Mouse (Mus musculus): Measurements from ENCODE around the gene Thbs1. TPM values are rescaled to one million over a fixed set of nuclear protein-coding genes. Genes with fewer than 3 reads are reported as not detected.
"Not testable (repeated sequence)": the region's sequence is repeated elsewhere in the genome, so short reads cannot be mapped to it uniquely, and the experiment has no call there.

The Thbs1 gene
- polyA plus RNA-seq, 1 experiment, result 6.2 TPM

DNA sequence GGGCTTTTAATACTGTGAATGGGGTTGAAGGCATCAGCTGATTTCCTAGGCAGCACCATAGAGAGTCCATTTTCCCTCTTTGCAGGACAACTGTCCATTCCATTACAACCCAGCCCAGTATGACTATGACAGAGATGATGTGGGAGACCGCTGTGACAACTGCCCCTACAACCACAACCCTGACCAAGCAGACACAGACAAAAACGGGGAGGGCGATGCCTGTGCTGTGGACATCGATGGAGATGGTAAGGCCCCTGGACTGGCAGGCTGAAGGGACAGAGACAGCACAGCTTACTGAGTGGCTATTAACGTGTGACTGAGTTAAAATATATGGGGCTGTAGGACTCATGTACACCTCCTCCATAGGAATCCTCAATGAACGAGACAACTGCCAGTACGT, 9.1 kb downstream of the Thbs1 start:
- H3K4me3 ChIP-seq (ENCODE audit: insufficient read depth, low read depth, low read length), result no peak overlapping the region

DNA sequence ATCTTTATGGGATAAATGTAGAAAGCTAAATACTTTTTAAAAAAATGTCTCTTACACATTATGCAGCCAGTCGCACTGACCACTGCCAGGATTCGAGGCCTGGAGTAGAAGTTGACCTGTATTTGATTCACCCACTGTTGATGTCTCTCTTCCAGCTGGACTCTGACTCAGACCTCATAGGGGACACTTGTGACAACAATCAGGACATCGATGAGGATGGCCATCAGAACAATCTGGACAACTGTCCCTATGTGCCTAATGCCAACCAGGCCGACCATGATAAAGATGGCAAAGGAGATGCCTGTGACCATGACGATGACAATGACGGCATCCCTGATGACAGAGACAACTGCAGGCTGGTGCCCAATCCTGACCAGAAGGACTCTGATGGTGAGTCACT, 10.6 kb downstream of the Thbs1 start:
- Histone ChIP-seq H3K27ac (replicated peaks; ENCODE audit: low read depth, low read length) (no peak overlapping the region), H3K4me3 (ENCODE audit: insufficient read depth, low read depth, low read length) (no peak overlapping the region), H3K4me1 (ENCODE audit: control insufficient read depth, insufficient read depth, insufficient read length, low read length) (no peaks in the 10 kb centered on the region)

More for the DNA sequence above, 9.1 kb downstream of the Thbs1 start:
- Histone ChIP-seq H3K27ac (replicated peaks; ENCODE audit: low read depth, low read length) (no peak overlapping the region), H3K4me1 (ENCODE audit: control insufficient read depth, insufficient read depth, insufficient read length, low read length) (no peaks in the 10 kb centered on the region)

DNA sequence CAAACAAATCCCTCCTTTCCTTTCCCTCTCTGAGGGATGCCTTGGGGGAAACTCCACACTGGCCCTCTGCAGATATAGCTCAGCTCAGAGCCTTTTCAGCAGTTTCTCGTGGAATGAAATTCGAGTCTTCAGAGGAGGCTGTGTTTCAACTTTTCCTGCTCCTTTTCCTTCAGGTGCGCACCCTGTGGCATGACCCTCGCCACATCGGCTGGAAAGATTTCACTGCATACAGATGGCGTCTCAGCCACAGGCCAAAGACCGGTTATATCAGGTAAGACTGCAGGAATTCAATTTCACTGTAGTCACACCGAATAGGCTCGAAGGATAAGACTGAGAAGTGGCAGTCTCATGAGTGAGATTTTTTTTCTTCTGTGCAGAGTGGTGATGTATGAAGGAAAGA, 12.1 kb downstream of the Thbs1 start:
- no peaks in the 10 kb centered on the region for H3K4me1 ChIP-seq (ENCODE audit: control insufficient read depth, insufficient read depth, insufficient read length, low read length)
- H3K4me3 ChIP-seq (ENCODE audit: insufficient read depth, low read depth, low read length), result no peak overlapping the region
- no peak overlapping the region for H3K27ac ChIP-seq (replicated peaks; ENCODE audit: low read depth, low read length)

DNA sequence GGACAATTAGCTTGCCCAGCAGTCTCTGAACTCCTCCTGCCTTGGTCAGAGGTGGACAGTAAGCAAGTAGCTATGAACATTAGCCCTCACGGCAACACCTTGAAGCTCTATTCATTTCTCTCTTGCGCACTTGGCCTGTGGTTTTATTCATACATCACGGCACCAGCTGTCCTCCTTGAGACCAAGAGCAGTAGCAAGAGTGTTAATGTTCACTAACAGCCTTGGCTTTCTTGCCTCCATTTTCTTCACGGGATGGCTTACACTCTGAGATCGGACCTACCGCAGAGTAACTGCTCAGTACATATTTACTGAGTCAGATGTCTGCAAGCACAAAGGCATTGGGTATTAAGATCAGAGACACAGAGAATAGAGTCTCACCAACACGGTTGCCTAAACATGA, 12.8 kb downstream of the Thbs1 start:
- Histone ChIP-seq H3K27ac (replicated peaks; ENCODE audit: low read depth, low read length) (no peak overlapping the region), H3K4me1 (ENCODE audit: control insufficient read depth, insufficient read depth, insufficient read length, low read length) (no peaks in the 10 kb centered on the region), H3K4me3 (ENCODE audit: insufficient read depth, low read depth, low read length) (no peak overlapping the region)

DNA sequence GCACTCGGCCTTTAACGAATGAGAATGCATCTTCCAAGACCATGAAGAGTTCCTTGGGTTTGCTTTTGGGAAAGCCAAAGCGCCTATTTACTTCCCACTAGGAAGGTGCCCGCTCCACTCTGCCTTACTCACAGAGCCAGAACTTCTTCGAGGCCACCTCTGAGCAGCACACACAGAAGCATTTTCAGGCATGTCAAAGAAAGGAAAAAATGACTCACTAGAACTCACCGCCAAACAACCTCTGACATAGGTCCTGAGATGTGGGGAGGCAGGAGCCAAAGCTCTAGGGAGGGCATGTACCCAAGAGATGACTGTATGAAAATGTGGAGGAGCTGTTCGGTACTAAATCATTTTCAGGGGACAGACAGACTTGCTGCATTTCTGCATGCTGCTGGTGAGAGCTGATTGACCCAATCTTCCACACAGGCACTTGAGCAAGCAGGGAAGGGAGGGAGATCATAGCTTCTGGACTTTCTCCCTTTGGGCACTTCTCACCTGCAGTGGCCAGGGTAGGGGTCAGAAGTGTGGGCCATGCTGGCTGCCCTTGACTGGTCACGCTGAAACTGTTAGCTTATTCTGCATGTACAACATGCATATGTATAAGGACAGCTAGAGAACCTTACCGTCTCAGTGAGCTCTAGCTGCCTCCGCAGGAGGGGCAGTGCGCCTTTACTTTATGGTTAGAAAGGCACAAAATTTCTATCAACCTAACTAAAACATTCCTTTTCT, 13.7 kb downstream of the Thbs1 start:
- no peak overlapping the region for H3K27ac ChIP-seq (replicated peaks; ENCODE audit: low read depth, low read length)
- no peak overlapping the region for H3K4me3 ChIP-seq (ENCODE audit: insufficient read depth, low read depth, low read length)
- no peaks in the 10 kb centered on the region for H3K4me1 ChIP-seq (ENCODE audit: control insufficient read depth, insufficient read depth, insufficient read length, low read length)

DNA sequence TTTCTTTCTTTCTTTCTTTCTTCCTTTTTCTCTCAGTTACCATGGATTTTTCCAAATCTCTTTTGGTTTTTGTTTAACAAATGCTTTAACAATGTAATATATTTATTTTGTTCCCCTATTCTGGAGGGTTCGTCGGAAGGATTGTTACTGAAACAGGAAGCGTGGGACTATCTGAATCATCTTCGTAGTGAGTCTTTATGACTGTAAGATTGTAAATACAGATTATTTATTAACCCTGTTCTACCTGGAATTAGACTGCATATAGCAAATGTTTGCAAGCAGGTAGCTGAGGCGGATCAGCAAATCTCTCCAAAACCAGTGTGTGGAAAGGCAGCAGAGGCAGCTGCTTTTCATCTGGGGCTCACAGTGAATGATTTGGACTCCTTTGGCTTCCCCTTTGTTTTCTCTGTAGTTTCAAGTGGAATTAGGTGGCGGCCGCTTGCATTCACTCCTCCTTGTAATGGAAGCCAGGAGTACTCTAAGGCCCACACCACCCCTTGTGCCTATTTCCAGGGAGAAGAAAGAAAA, 14.3 kb downstream of the Thbs1 start:
- H3K27ac ChIP-seq (replicated peaks; ENCODE audit: low read depth, low read length), result no peak overlapping the region
- no peak overlapping the region for H3K4me3 ChIP-seq (ENCODE audit: insufficient read depth, low read depth, low read length)
- H3K4me1 ChIP-seq (ENCODE audit: control insufficient read depth, insufficient read depth, insufficient read length, low read length), result no peaks in the 10 kb centered on the region

DNA sequence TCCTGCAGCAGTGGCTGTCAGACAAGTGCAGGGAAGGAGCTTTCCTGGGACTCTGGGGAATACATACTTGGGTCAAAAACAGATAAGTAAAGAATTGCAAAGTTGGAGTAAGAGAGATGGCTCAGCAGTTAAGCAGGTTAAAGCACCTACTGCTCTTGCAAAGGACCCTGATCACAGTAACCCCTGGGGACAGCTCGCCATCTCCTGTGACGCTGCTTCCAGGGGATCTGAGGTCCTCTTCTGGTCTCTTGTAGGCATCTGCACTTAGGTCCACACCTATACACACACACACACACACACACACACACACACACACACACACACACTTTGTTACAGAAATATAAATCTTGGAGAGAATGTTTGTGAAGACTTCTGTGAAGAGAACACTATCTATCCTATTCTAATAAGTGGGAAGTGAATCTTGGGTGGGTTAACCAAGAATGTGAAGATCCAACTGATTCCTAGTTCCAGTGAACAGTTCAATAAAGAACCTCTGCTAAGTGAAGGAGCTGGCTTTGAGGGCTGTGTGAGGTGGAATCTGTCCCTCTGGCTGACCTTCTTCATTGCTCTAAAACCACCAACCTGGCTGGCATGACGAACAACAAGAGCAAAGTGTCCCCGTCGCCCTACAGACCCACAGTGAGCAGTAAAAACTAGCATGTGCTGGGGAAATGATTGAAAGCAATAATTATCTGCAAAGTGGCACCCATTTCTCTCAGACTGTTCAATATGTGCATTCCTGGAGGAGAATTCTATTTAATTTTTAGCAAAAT, 16.0 kb downstream of the Thbs1 start:
- H3K4me3 ChIP-seq (ENCODE audit: insufficient read depth, low read depth, low read length), result no peak overlapping the region
- H3K4me1 ChIP-seq (ENCODE audit: control insufficient read depth, insufficient read depth, insufficient read length, low read length), result no peaks in the 10 kb centered on the region

DNA sequence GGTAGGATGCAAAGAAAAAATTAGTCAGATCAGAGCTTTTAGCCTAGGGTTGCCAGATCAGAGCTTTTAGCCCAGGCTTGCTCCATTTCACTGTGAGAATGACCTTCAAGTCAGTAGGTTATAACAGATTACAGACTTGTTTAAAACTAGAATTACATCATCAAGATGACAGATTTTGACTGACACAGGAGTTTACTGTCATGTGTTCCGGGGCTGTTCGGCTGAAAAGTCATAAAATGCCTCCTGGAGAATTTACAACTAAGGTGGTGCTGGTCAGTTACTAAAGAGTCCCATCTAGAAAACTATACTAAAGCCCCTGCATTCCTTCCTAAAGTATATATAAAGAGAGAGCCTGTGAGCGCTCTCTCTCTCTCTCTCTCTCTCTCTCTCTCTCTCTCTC, 16.6 kb downstream of the Thbs1 start:
- no peak overlapping the region for H3K4me3 ChIP-seq (ENCODE audit: insufficient read depth, low read depth, low read length)
- no peak overlapping the region for H3K27ac ChIP-seq (replicated peaks; ENCODE audit: low read depth, low read length)
- no peaks in the 10 kb centered on the region for H3K4me1 ChIP-seq (ENCODE audit: control insufficient read depth, insufficient read depth, insufficient read length, low read length)

More for the DNA sequence above, 16.0 kb downstream of the Thbs1 start:
- no peak overlapping the region for H3K27ac ChIP-seq (replicated peaks; ENCODE audit: low read depth, low read length)

DNA sequence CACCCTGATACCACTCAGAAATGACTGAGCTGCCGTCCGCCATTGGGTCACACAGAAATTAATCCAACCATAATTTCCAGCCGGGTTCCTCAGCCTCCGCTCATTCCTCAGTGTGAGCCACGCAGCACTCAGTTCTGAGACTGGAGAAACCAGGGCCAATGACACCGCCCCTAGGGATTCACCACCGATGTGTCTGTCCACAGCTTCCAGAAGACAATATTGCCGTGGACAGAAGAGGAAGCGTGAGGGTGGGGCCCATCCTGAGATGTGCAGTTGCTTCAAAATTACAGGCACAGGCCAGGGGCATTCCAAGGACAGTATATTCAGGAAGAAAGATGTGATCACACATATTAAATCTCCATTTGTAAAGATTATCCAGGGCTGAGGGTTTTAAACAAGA, 25.4 kb downstream of the Thbs1 start:
- Histone ChIP-seq H3K4me3 (ENCODE audit: insufficient read depth, low read depth, low read length) (no peak overlapping the region), H3K4me1 (ENCODE audit: control insufficient read depth, insufficient read depth, insufficient read length, low read length) (no peaks in the 10 kb centered on the region), H3K27ac (replicated peaks; ENCODE audit: low read depth, low read length) (no peak overlapping the region)

DNA sequence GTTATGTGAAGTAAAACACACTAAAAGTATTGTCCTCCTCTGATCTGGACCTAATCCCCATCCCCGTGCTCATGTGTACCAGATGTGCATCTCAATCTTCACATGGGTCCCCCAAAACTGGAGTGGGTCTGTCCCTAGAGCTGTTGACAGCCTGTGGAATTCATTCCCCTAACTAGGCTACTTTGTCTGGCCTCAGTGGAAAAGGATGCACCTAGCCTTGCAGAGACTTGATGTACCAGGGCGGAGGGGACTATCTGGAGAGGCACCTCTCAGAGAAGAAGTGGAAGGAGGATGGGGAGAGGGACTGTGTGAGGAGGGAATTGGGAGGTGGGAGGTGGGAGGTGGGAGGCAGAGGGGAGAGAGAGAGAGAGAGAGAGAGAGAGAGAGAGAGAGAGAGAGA, 26.1 kb downstream of the Thbs1 start:
- H3K4me1 ChIP-seq (ENCODE audit: control insufficient read depth, insufficient read depth, insufficient read length, low read length), result no peaks in the 10 kb centered on the region
- H3K4me3 ChIP-seq (ENCODE audit: insufficient read depth, low read depth, low read length), result no peak overlapping the region
- no peak overlapping the region for H3K27ac ChIP-seq (replicated peaks; ENCODE audit: low read depth, low read length)

DNA sequence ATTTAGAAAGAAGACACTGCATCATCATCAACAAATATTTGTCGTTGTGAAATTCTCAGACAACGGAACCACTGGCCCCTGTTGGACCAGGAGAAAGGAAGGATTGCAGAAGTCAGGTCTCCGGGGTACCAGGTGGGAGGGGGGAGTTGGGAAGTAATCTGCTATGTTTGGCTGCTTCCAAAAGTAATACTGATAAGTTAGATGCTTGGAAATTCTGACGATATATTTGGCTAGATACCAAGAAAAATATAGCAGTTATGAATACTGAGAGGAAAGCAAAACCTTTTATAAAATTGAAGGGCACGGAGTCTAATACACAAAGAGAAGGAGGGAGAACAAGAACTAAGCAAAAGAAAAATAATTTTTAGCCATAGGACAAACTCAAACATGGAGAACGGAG, 27.6 kb downstream of the Thbs1 start:
- Histone ChIP-seq H3K27ac (replicated peaks; ENCODE audit: low read depth, low read length) (no peak overlapping the region), H3K4me3 (ENCODE audit: insufficient read depth, low read depth, low read length) (no peak overlapping the region), H3K4me1 (ENCODE audit: control insufficient read depth, insufficient read depth, insufficient read length, low read length) (no peaks in the 10 kb centered on the region)

DNA sequence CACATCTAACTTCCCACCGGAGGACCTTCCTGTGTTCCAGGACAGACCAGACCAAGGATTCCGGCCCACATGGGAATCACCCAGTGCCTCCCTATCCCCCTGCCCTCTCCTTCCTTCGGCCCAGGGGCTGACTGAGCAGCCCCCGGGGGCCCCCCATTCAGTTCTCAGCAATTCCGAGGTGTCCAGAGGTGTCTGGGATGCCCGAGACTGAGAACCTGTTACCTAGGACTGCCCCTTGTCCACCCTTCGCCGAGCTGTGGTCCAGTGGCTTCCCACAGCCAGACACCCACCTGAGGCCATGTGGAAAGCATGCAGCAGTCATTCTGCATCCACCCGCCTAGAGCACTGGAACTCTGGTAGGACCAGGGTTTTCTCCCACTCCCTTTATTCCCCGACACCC, 30.0 kb downstream of the Thbs1 start:
- H3K4me3 ChIP-seq (ENCODE audit: insufficient read depth, low read depth, low read length), result no peak overlapping the region
- H3K4me1 ChIP-seq (ENCODE audit: control insufficient read depth, insufficient read depth, insufficient read length, low read length), result no peaks in the 10 kb centered on the region
- no peak overlapping the region for H3K27ac ChIP-seq (replicated peaks; ENCODE audit: low read depth, low read length)

DNA sequence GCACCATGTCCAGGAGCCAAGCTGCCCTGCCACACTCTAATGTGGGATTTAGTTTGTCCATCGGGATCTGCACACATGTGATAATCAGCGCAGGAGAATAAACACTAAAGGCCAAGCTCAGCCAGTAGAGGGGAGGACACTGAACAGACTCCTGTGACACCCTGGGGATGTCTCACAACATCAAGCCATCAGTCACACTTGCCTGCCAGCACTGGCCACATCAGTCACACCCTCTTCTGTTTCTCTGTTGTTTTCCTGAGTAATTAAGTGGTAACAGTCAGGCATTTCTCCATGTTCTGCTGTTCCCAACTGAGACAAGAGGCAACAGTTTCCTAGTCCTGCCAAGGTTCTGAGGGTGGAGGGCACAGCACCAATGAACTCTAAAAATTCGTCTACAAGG, 36.1 kb downstream of the Thbs1 start:
- H3K4me1 ChIP-seq (ENCODE audit: control insufficient read depth, insufficient read depth, insufficient read length, low read length); H3K4me3 ChIP-seq (ENCODE audit: insufficient read depth, low read depth, low read length); H3K27ac ChIP-seq (replicated peaks; ENCODE audit: low read depth, low read length): not testable (repeated sequence)

DNA sequence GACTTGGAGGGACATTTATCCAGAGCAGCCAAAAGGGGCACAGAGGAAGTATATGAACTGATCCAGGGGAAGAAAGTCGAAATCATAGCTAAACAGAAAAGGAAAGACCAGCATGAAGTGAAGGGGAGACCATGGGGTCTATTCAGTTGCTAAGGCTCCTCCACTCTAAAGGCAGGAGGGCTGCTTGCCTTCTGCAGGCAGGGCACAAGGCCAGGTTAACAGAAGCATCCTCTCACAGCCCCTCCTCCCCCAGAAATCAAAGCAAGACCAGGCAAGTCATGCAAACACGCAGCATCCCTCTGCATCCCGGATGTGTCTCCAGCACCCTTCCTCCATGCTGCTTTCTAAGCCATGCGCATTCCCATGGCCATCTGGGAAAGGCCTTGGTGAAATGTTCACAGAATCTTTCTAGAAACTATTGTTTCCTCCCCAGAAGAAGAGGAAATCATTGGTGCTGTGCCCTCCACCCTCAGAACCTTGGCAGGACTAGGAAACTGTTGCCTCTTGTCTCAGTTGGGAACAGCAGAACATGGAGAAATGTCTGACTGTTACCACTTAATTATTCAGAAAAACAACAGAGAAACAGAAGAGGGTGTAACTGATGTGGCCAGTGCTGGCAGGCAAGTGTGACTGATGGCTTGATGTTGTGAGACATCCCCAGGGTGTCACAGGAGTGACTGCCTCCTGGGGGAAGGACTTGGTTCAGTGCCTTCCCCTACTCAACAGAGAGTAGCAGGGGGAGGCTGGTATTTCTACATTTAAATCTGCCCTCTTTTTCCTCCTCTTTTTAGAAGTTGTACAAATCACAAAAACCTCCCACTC, 36.9 kb downstream of the Thbs1 start:
- no peaks in the 10 kb centered on the region for H3K4me1 ChIP-seq (ENCODE audit: control insufficient read depth, insufficient read depth, insufficient read length, low read length)
- H3K4me3 ChIP-seq (ENCODE audit: insufficient read depth, low read depth, low read length), result no peak overlapping the region
- H3K27ac ChIP-seq (replicated peaks; ENCODE audit: low read depth, low read length), result no peak overlapping the region

DNA sequence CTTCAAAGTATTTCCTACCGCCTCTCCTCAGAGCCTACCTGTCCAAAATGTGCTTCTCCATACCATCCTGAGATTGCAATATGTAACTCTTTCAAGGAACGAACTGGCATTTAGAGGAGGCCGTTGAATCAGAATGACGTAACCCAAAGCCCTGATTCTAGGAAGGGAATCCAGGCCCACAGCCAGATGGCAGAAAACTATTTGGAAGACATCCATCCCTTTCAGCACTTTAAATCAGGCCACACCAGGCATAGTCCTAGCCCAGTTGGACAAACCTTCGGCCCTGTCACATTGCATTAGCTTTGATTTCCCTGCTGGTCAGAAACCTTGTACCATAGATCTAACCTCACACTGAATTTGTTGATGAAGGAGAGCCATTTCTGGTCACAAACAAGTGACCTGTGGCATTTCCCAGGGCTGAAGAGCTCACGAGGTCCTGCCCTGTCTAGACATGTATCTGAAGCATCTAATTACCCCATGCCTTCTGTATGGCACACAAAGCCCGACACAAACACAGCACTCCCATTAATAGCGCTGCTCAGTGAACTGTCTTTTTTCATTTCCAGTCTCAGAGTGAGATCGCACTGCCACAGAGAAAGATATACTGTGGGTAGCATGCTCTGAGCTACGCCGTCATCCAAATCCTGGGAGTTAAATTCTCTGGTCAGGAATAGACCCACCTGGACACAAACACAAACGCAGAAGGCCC, 38.3 kb downstream of the Thbs1 start:
- Histone ChIP-seq H3K4me3 (ENCODE audit: insufficient read depth, low read depth, low read length) (no peak overlapping the region), H3K27ac (replicated peaks; ENCODE audit: low read depth, low read length) (no peak overlapping the region), H3K4me1 (ENCODE audit: control insufficient read depth, insufficient read depth, insufficient read length, low read length) (no peaks in the 10 kb centered on the region)
